Mouse (Mus musculus) layer of hippocampus, postnatal 10 days (tissue): ENCODE measurements around the gene Swap70. TPM values are rescaled to one million over a fixed set of nuclear protein-coding genes. Genes with fewer than 3 reads are reported as not detected.

Source experiments
- DNase-seq, 2 experiments: peaks; one replicate each; pipeline ENCODE4 v3.0.0; 2021; ENCODE audit warnings: low spot score in 2 of 2
- total RNA-seq, 2 experiments: library from RNA; stranded (reverse); gene quantifications; 2 replicates each; pipeline ENCODE4 v1.2.3; 2021

Gene Swap70
- total RNA-seq, 2 experiments from 2014 or later, result 13.7 to 15.1 TPM

DNA sequence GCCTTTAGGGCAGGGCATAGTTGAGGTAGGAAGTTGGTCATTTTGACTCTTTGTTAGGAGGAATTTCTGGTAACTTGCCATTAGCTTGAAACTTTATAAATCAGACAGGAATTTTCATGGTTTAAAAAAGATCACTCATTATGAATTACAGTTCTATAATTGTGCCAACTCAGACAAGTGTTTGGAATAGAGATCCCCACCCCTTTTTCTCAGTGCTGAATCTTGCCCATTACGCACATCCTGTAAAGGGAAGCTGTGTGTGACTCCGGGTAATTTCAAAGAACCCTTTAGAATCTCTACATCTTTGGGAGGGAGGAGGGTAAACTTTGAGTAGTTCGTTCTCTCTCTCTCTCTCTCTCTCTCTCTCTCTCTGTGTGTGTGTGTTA lies 15.9 kb downstream of the Swap70 start:
- no peak for DNase-seq

DNA sequence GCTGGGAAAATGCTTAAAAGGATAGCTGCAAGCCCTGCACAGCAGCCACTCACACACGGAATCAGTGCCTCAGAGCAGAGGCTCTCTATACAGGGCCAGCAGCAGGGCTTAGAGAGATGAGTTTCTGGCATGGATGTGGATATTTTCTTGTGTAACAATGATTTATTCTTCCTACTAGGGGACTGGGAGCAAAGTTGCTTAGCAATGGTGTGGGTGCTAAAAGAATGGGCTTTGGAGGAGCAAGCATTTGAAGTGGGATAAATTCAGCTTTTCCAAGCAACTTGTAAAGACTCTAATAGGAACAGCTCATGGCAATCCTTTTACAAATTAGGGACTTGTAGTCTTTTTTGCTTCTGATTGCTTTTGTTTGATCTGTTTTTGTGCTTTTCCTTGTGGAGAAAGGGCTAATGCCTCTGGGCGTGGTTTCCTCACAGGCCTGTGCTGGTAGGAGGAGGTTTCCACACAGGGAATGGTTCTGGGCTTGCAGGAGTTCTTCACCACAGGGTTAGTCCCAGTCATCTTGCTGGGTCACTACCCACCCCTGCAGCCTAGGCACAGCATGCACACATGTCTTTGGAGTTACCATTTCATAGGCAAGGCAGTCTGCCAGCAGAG lies 16.4 kb downstream of the Swap70 start:
- DNase-seq, result peak in 1 of 2 experiments; percentile 20

DNA sequence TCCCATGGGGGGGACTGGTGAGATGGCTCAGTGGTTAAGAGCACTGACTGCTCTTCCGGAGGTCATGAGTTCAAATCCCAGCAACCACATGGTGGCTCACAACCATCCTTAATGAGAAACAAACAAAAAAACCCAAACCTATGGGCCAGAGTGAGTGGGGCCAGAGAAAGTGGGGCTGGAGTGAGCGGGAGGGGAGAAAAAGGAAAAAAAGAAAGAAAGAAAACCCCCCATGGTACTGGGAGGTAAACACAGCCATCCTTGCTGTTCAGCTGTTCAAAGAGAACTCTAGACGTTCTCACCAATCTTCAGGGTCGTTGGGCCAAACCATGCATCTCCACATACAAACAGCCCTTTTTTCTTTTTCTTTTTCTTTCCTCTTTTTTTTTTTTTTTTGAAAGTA lies 18.1 kb downstream of the Swap70 start:
- DNase-seq, result no peak

DNA sequence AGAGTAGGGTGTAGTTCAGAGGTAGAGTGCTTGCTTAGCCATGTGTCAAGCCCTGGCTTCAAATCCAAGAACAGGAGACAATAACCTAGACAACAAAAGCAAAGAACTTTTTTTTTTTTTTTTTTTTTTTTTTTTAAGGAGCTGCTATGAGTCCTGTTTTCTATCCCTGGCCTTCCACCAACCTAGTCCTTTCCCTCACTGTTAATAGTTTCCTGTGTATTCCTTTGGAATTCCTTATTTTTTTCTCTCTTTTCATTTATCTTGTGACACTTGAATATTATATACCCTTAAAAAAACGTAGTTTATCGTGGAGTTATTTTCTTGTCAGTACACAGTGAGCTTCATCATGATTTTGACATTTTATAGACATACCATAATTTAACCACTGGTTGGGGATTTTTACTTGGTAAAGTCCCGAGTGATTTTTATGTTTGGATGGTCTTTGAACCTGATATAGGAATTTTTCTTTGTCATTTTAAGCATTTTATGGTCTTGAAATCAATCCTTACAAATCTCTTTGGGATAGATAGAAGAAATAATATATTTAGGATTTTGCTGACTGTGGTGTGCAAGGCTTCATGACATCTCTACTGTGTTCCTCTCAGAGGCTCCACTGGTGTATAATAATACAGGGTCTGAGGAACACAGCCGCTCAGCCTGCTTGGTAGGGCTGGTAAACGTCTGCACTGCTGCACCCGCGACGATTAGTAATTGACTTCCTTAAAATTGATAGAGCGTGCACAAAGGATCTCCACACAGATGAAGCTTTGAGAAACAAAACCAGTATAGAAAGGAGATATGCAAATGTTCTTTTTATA lies 20.2 kb downstream of the Swap70 start:
- no peak for DNase-seq

DNA sequence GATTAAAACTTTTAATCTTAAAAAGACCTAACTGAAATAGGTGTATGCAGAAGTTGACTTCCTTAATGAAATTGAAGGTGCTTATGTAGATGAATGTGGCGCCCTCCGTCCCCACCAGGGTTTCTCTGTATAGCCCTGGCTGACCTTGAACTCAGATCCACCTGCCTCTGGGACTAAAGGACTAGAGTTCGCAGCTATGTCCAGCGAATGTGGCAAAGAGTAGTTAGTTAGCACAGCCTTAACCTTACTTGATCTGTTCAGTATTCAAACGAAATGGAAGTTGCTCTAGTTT lies 20.7 kb downstream of the Swap70 start:
- DNase-seq, result no peak

DNA sequence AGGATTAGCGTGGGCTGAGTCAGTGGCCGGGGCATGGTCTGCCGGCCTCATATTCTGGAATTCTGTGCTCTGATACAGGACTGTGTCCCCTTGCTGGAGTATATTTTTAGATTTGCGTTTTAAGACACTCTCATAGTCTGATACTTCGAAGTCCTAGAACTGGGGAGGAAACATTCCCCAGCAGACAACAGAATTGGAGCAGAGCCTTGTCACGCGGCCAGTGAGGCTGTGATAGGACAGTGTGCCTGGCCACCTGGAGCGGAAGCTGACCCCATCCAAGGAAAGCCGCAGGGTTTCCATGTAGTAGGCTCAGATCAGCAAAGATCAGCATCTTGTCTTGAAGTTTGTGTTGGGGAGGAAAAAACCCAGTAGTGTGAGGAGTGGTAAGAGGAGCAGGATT lies 23.6 kb downstream of the Swap70 start:
- DNase-seq, result no peak

DNA sequence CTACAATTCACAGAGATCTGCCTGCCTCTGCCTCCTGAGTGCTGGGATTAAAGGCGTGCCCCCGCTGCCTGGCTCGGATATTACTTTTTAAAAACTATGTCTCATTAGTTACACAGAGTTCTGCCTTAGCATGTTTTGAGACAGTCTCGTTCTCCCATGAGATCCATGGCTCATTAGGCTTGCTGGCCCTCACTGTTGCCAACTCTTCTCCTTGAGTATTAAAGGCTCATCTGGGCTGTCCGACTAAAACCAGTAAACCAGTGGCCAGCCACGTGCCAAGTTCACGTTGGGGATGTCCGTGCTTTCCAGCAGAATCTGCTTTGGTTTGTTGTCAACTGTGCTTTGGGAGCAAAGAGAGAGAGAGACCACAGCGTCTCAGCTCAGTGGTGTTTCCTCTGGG lies 25.0 kb downstream of the Swap70 start:
- no peak for DNase-seq

DNA sequence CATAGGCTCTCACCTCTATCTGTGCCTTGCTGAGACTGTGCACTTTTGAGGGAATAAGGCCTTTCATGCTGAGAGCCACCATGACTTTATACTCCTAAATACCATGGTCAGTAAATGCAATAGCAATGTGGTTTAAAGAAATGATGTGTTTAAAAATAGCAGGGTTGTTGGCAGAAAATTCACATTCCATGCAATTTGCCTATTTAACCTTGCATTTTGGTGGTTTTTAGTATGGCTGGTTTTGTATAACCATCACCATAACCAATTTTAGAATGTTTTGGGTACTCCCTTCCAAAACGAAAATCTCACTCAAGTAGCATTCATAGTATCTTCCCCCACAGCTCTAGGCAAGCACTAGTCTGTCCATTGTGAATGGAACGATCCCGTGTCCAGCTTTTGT lies 26.3 kb downstream of the Swap70 start:
- no peak for DNase-seq

DNA sequence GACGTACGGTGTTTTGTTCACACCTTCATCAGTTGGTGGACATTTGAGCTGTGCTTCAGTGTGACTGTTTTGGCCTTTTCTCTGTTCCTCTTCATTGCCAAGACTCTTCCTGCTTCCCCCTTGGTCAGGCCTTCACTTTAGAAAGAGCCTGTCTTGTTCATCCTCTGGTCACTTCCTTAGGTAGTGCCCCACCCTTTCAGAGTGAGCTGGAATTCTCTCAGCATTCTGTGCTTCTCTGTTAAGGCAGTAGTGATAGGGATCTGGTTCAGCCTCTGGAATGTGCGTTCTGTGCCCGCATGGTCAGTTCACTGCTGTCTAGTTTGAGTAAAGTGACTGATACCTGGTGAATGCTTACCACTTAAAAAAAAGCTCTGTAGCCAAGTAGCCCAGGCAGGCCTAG lies 27.2 kb downstream of the Swap70 start:
- no peak for DNase-seq

DNA sequence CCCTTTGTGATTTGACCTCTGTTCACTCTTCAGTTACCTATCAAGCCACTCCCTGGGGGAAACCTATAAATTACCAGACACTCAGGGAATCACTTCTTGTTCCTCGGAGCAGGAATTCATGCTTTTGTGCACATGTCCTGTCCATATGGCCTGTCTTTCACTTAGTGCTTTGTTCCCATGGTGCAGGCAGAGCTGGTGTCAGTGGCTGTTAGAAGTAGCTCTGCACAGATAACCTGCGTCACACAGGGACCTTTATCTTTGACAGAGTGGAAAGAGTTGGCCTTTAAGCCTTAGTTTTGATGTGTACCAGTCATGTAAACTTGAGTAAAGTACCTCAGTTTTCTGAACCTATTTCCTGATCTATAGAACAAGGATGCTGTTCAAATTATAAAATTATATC lies 32.4 kb downstream of the Swap70 start:
- no peak for DNase-seq

DNA sequence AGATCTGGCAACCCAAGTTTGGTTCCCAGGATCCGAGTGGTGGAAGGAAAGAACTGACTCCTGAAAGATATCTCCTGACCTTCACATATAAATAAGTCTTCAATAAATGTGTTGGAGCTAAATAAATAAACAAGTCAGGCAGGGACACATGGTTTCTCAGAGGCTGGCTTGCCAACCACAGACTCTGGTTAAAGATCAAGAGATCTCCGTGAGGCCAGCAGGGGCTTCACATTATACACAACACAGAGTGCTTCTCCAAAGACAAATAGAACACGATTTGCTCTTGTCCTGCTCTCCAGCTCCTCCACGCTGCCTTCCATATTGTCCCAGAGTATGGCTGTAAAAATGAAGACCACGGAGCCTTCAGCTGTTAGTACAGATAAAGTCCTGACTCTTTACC lies 32.9 kb downstream of the Swap70 start:
- no peak for DNase-seq

DNA sequence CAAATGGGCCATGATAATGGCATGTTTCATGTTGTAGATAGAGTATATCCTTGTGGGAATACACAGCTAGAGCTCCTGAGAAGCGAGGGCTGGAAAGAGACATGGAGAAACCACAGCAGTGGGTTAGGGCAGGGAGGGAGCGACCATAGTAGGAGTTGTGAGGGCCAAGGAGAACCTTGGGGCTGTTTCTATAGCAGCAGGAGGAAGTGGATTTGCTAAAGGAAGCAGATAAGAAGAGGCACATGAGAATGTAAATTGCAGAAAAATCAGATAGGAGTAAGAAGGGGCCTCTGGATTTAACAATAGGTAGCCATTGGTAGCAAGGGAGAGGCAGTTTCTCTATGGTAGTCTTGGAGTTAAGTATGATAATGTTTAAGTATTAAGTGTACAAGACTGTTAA lies 35.5 kb downstream of the Swap70 start:
- DNase-seq, result no peak

DNA sequence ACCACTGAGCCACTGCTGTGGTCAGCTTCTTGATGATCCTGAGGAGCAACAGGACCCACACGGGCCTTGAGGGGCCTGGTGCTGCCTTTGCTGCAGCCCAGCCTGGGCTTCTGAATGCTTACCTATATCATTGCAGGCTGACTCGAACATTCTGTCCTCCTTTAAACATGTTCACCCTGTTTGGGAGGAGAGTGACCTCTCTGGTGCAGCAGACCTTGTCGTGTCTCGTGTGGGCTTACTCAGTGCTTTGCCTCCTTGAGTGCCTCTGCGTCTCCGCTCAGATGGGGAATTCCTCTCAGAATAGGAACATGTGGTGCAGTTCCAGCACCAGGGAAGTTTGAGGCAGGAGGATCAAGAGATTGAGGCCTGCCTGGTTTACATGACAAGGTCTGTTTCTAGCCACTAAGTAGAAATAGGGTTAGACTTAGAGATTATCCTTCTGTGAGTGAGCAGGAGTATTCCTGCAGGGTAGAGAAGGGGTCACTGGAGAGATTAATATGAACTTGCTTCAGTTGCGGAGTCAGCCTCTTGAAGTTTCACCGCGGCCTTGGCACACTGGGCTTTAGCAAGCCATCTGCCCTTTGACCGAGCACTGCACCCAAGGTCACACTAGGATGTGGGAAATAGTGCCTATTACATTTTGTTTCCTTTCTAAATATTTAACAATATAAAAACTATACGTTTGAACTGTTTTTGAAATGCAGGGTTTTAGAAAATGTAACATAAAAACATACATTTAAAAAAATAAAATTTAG lies 36.9 kb downstream of the Swap70 start:
- no peak for DNase-seq

DNA sequence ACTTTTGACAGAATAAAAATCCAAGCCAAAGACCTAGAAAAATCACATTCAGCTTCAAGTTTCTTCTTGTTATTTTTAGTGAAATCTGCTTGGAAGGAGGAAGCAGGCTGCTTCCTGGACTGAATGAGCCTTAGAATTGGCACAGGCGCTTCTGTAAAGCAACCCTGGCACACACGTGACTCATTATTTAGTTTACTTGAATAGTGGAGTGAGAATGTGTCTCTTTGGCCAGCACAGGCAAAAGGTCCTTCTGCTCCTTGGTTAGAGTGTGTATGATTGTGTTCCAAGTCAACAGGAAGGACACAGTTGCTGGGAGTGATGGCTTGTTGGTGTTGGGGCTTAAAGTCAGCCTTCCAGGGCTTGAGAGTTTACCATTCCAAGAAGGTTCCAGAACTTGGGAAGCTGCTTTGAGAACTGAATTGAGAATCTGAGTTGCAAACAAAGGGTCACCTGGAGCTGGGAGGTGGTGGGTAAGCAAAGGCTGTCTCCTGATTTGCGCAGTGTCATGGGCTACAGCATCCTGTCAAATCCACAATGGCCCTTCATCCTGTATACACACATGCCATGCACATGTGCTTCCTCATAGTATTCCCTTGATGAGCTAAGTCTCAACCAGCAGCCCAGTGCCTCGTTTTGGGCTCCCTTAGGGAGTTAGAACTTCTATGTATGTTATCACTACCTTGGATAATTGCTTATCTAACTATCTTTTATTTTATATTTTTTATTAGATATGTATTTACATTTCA lies 38.6 kb downstream of the Swap70 start:
- no peak for DNase-seq

DNA sequence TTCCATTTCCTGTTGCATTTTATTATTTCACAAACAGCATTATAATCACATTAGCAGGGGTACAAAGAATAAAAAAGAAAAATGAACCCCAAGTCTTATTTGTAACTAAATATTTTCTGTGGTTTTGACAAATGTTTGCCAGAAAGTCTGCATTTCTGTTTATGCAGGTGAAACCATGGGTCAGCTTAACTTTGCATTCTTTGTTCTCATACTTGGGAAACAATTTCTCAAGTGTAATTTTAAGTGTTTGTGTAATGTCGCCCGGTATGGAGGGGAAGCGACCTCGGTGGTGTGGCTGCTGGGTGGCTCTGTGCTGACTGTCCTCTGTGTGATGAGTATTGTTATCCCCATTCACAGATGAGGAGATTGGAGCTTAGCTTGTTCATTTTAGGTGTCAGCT lies 40.3 kb downstream of the Swap70 start:
- no peak for DNase-seq

DNA sequence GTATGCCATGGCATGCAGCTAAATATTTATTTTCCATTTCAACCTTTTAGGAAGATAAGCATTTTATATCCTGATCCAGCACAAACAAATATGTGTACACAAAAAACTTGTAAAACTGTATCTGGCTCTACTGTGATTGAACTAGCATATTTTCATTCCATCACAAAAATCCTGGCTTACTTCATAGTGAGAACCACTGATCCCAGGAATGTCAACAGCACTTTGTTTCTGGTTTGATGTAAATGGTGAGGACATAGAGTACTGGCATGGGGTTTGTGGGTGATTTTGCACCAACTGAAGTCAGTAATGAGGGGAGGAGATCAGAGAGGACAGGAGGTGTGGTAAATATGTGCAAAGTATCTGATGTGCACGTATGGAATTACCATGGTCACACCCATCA lies 41.1 kb downstream of the Swap70 start:
- no peak for DNase-seq

DNA sequence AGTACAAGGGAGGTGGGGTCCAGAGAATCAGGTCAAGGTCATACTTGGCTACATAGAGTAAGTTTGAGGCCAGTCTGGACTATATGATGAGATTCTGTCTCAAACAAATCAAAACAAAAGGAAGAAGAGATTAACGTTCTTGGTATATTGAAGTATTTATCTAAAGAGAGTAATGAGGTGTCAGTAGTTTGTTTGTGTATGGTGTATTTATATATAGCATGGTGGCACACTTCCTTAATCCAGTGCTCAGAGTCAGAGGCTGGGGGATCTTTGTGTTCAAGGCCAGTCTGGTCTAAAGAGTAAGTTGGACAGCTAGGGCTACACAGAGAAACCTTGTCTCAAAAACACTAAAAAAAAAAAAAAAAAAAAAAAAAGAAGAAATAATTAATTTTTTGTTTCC lies 42.0 kb downstream of the Swap70 start:
- no peak for DNase-seq

DNA sequence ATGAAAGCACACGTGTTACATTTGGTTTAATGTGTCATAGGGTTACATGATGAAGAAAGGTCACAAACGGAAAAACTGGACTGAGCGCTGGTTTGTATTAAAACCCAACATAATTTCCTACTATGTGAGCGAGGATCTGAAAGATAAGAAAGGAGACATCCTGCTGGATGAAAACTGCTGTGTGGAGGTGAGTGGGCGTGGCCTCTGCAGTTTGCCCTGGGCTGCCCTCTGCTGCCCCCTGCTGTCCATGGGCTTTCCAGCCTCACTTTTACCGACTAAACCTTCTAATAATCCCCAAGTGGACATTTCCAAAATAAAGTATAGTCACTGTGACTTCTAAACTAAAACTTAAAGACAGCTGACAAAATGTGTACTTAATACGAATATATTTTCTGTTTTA lies 44.3 kb downstream of the Swap70 start:
- DNase-seq, result peak; percentile 81 to 85

DNA sequence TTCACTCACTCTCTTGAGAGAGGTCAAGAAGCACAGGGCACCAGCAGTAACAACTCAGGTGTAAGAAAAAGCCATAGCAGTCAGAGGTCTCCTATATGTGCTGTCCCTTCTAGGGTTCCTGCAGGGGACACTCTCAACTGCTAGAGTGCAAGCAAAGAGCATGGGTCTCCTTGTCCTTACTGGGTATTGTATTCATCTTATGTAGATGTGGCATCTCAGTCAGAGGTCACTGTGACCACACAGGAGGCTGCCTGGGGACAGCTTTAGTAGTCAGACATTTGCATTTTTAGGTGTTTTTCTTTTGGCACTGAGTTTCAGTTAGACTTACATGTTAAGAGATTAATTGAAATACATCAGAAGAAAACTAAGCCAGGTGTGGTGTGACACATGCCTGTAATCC lies 45.5 kb downstream of the Swap70 start:
- no peak for DNase-seq

DNA sequence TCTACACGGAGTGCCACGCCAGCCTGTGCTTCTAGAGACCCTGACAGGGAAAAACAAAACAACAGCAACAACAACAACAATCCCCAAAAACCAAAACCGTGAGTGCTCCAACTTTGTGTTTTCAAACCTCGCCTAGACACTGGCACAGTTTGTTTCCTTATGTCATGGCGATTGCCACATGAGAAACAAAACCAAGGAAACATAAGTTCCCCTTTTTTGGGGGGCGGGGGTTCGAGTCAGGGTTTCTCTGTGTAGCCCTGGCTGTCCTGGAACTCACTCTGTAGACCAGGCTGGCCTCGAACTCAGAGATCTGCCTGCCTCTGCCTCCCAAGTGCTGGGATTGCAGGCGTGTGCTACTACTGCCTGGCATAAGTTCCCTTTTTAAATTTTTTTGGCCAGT lies 46.5 kb downstream of the Swap70 start:
- DNase-seq, result no peak

DNA sequence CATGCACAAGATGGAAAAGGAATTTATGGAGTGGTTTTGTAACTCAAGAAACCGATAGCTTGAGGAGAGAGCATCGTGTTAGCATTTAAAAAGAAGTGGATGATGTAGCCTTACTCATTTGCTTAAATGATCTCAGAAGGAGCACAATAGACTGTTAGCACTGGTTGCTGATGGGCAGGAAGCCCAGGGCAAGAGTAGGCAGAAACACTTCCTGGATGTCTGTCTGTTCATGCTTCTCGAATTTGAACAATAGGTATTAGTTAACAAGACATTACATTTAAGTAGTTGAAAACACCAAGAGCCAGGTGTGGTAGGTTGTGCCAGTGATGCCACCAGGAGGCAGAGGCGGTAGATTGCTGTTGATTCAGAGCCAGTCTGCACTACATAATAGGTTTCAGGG lies 47.0 kb downstream of the Swap70 start:
- no peak for DNase-seq

DNA sequence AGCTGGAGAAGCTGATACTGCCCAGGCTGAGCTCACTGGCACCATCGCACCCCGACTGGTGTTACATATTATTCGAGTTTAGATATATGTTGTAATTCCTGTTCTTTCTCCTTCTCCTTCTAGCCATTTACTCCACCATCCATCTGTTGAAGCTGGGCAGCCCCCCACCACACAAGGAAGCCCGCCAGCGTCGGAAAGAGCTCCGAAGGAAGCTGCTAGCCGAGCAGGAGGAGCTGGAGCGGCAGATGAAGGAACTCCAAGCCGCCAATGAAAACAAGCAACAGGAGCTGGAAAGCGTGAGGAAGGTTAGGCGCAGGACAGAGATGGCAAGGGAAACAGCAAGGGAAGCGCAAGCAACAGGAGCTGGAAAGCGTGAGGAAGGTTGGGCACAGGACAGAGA lies 48.3 kb downstream of the Swap70 start:
- no peak for DNase-seq
